Mouse (Mus musculus): ENCODE measurements at regions not wholly inside any gene's neighbourhood (a gene's known extent, or its start where the extent isn't known, plus 50 kb on each side); places are given as distances from the start of the nearest gene placed in this dataset.

DNA sequence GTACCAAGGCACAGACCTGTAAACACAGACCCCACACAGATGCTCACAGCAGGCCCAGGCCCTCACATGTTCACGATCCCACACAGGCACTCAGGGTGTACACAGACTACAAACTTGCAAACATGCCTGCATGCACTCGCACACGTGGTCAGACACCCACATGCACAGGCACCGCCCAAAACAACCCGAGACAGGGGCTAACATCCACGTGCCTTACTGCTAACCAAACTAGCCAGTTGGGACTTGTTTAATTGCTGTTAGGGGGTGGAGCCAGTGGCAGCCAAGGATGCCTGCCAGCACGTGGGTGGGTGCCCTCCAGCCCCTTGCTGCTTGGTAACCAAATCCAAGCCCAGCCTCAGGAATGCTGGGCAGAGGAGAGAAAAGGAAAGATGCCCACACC, 116.6 kb upstream of the Ccnd1 start:
- H3K9ac ChIP-seq (ENCODE audit: control insufficient read depth, low read depth, low read length, poor library complexity, severe bottlenecking) = no peak overlapping the region
- DNase-seq (ENCODE audit: low read depth, low spot score) = no peak
- no peak overlapping the region for H3K27ac ChIP-seq (ENCODE audit: control insufficient read depth, low read depth, low read length)
- no peaks in the 10 kb centered on the region for H3K36me3 ChIP-seq (ENCODE audit: control insufficient read depth in 1 of 2, insufficient read depth in 2 of 2, low read length in 2 of 2)
- TF ChIP-seq MEF2A (IDR thresholded peaks at IDR 0.05; ENCODE audit: extremely low read depth, insufficient replicate concordance, low read depth, low read length, poor library complexity, severe bottlenecking) (no peak), UBTF (IDR thresholded peaks at IDR 0.05; ENCODE audit: borderline replicate concordance, insufficient read depth, low read depth, low read length) (no peak), SIN3A (IDR thresholded peaks at IDR 0.05; ENCODE audit: low read length) (no peak), USF2 (IDR thresholded peaks at IDR 0.05; ENCODE audit: borderline replicate concordance in 1 of 2, insufficient read depth in 1 of 2, low read depth in 1 of 2, low read length in 2 of 2) (no peak), GATA1 (IDR thresholded peaks at IDR 0.05; ENCODE audit: low read depth, low read length) (no peak), JUND (IDR thresholded peaks at IDR 0.05; ENCODE audit: low read depth, low read length) (no peak), E2F4 (IDR thresholded peaks at IDR 0.05; ENCODE audit: borderline replicate concordance, low read depth, low read length) (no peak), ETS1 (IDR thresholded peaks at IDR 0.05; ENCODE audit: low read depth, low read length) (no peak), MAFK (IDR thresholded peaks at IDR 0.05; ENCODE audit: borderline replicate concordance, low read depth, low read length) (no peak), SMC3 (IDR thresholded peaks at IDR 0.05; ENCODE audit: low read depth, low read length) (no peak), MYC (IDR thresholded peaks at IDR 0.05; ENCODE audit: low read depth, low read length) (no peak), MAX (IDR thresholded peaks at IDR 0.05; ENCODE audit: low read length) (no peak), KAT2A (conservative IDR thresholded peaks at IDR 0.05; ENCODE audit: low read depth, low read length) (no peak), GABPA (IDR thresholded peaks at IDR 0.05; ENCODE audit: low read depth, low read length) (no peak)
- no peak overlapping the region for H3K4me3 ChIP-seq (ENCODE audit: control insufficient read depth in 1 of 2, insufficient read depth in 1 of 2, low read depth in 2 of 2, low read length in 2 of 2)
- H3K4me1 ChIP-seq (ENCODE audit: control insufficient read depth in 1 of 2, insufficient read depth in 2 of 2, low read length in 2 of 2) = no peaks in the 10 kb centered on the region
- no peaks in the 10 kb centered on the region for H3K27me3 ChIP-seq (ENCODE audit: control insufficient read depth in 1 of 2, insufficient read depth in 2 of 2, low read length in 2 of 2)
- no peaks in the 10 kb centered on the region for H3K79me2 ChIP-seq (ENCODE audit: control insufficient read depth, insufficient read depth, low read length, poor library complexity)
- H3K9me3 ChIP-seq (replicated peaks; ENCODE audit: insufficient read depth, low read length) = no peaks in the 10 kb centered on the region

- Histone ChIP-seq H3K27me3 (ENCODE audit: control insufficient read depth in 1 of 2, insufficient read depth in 2 of 2, low read length in 2 of 2) (no peaks in the 10 kb centered on the region), H3K36me3 (ENCODE audit: control insufficient read depth in 1 of 2, insufficient read depth in 2 of 2, low read length in 2 of 2) (no peaks in the 10 kb centered on the region), H3K79me2 (ENCODE audit: control insufficient read depth, insufficient read depth, low read length, poor library complexity) (no peaks in the 10 kb centered on the region)
Measured at GRCm38 (mm10) chr7:145051616-145052015, 111.9 kb upstream of the Ccnd1 start.

More at GRCm38 (mm10) chr7:145051616-145052015, 111.9 kb upstream of the Ccnd1 start:
- no peak for DNase-seq (ENCODE audit: low read depth, low spot score)
- no peak overlapping the region for H3K27ac ChIP-seq (ENCODE audit: control insufficient read depth, low read depth, low read length)
- no peak overlapping the region for H3K9ac ChIP-seq (ENCODE audit: control insufficient read depth, low read depth, low read length, poor library complexity, severe bottlenecking)
- H3K4me3 ChIP-seq (ENCODE audit: control insufficient read depth in 1 of 2, insufficient read depth in 1 of 2, low read depth in 2 of 2, low read length in 2 of 2) = no peak overlapping the region
- no peaks in the 10 kb centered on the region for H3K9me3 ChIP-seq (replicated peaks; ENCODE audit: insufficient read depth, low read length)
- no peaks in the 10 kb centered on the region for H3K4me1 ChIP-seq (ENCODE audit: control insufficient read depth in 1 of 2, insufficient read depth in 2 of 2, low read length in 2 of 2)
- TF ChIP-seq MAZ (IDR thresholded peaks at IDR 0.05; ENCODE audit: low read depth, low read length) (no peak), POLR2AphosphoS2 (IDR thresholded peaks at IDR 0.05; ENCODE audit: low read length) (no peak), TCF12 (IDR thresholded peaks at IDR 0.05; ENCODE audit: low read depth, low read length) (no peak), MAFK (IDR thresholded peaks at IDR 0.05; ENCODE audit: borderline replicate concordance, low read depth, low read length) (no peak), ZNF384 (IDR thresholded peaks at IDR 0.05; ENCODE audit: low read depth, low read length) (no peak), CHD1 (IDR thresholded peaks at IDR 0.05; ENCODE audit: low read depth, low read length) (no peak), ZKSCAN1 (IDR thresholded peaks at IDR 0.05; ENCODE audit: low read depth, low read length) (no peak)
